Comparison of ENCODE assay signal across 8 mouse cellular contexts in the genomic region with DNA sequence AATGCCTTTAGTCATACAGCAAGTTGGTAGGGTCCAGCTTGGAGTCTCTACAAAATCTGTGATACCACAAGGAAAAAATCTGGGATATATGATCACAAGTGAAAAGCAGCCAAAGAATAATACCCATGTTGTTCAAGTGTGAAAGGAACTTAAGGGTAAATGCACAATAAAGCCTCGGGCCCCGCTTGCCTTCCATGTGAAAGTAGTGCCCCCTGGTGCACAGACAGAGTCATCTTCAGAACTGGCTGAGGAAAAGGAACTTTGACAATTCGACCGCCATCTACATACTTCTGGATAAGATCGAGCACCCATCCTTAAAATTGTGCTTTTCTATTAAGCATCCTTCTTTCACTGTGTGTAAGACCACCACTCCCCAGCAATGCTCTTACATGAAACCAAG. TPM values are rescaled to one million over a fixed set of nuclear protein-coding genes. Genes with fewer than 3 reads are reported as not detected.
DNase-seq lines count a peak whose midpoint lies in the region; ATAC-seq and TF ChIP-seq lines count a peak whose summit lies in the region.

No protein-coding gene starts in this region.

- peak; percentile 45 for DNase-seq in forebrain, postnatal 0 days
- no peak for DNase-seq in forebrain, embryonic 10.5 days (ENCODE audit: extremely low spot score, low spot score)
- DNase-seq in right cerebral cortex, adult 18-20 months: peak; percentile 33
- no peak for DNase-seq in right cerebral cortex, postnatal 36 days (ENCODE audit: low spot score in 2 of 2)
- DNase-seq in cerebellum, adult 8-10 months: peak; percentile 22
- peak; percentile 61 for DNase-seq in hindbrain, postnatal 0 days (ENCODE audit: low spot score)
- peak; percentile 73 for DNase-seq in lung, postnatal 10 days
- peak; percentile 29 to 32 for DNase-seq in urinary bladder, postnatal 36 days (ENCODE audit: low spot score in 2 of 2)

- H3K9me3 ChIP-seq in forebrain, postnatal 0 days (ENCODE audit: low read length): no peaks in the 10 kb centered on the region; the same call in 1 of the 2 replicates
- H3K9me3 ChIP-seq in forebrain, embryonic 10.5 days: no peaks in the 10 kb centered on the region
- H3K9me3 ChIP-seq in hindbrain, postnatal 0 days (ENCODE audit: low read length): no peaks in the 10 kb centered on the region

- no peaks in the 10 kb centered on the region for H3K36me3 ChIP-seq in forebrain, postnatal 0 days (ENCODE audit: insufficient read depth)
- H3K36me3 ChIP-seq in forebrain, embryonic 10.5 days (replicated peaks): no peaks in the 10 kb centered on the region
- no peaks in the 10 kb centered on the region for H3K36me3 ChIP-seq in hindbrain, postnatal 0 days (ENCODE audit: insufficient read depth, low read length)

- no peak overlapping the region for H3K4me3 ChIP-seq in forebrain, postnatal 0 days (ENCODE audit: low read depth, low read length)
- no peak overlapping the region for H3K4me3 ChIP-seq in forebrain, embryonic 10.5 days
- H3K4me3 ChIP-seq in hindbrain, postnatal 0 days (ENCODE audit: low read length): no peak overlapping the region

- no peak for ATAC-seq in forebrain, postnatal 0 days
- peak; percentile 45; the same call in 1 of the 2 replicates for ATAC-seq in hindbrain, postnatal 0 days

- H3K27me3 ChIP-seq in forebrain, postnatal 0 days (ENCODE audit: insufficient read depth, low read length): no peaks in the 10 kb centered on the region
- H3K27me3 ChIP-seq in forebrain, embryonic 10.5 days (ENCODE audit: poor library complexity, severe bottlenecking): no peaks in the 10 kb centered on the region
- no peaks in the 10 kb centered on the region for H3K27me3 ChIP-seq in hindbrain, postnatal 0 days (ENCODE audit: insufficient read depth, low read length)

- no peak overlapping the region for H3K4me2 ChIP-seq in forebrain, postnatal 0 days (ENCODE audit: low read depth)
- H3K4me2 ChIP-seq in hindbrain, postnatal 0 days (ENCODE audit: low read depth, low read length): no peak overlapping the region

- peak; percentile 62 for TF ChIP-seq CTCF in forebrain, postnatal 0 days (IDR thresholded peaks at IDR 0.05; ENCODE audit: low read depth)
- TF ChIP-seq CTCF in hindbrain, postnatal 0 days (IDR thresholded peaks at IDR 0.05; ENCODE audit: low read depth): peak; percentile 69

- WGBS in forebrain, postnatal 0 days: 51% methylated on average over 5 of the region's 5 CpGs
- WGBS in forebrain, embryonic 10.5 days: 57% methylated on average over 5 of the region's 5 CpGs
- 59% methylated on average over 5 of the region's 5 CpGs for WGBS in hindbrain, postnatal 0 days

- H3K4me1 ChIP-seq in forebrain, postnatal 0 days (ENCODE audit: insufficient read depth): no peaks in the 10 kb centered on the region
- peaks cover 9% of the 10 kb centered on the region for H3K4me1 ChIP-seq in forebrain, embryonic 10.5 days
- no peaks in the 10 kb centered on the region; the same call in 1 of the 2 replicates for H3K4me1 ChIP-seq in hindbrain, postnatal 0 days (ENCODE audit: insufficient read depth, low read length)

- no peak overlapping the region for H3K27ac ChIP-seq in forebrain, postnatal 0 days (ENCODE audit: low read depth, low read length)
- no peak overlapping the region for H3K27ac ChIP-seq in forebrain, embryonic 10.5 days
- H3K27ac ChIP-seq in hindbrain, postnatal 0 days: no peak overlapping the region

- no peak overlapping the region for H3K9ac ChIP-seq in forebrain, postnatal 0 days
- no peak overlapping the region for H3K9ac ChIP-seq in hindbrain, postnatal 0 days (replicated peaks; ENCODE audit: low read length)

RNA-seq across cellular contexts. Expression of gene Stat4, which starts 11.6 kb away (rescaled TPM):
- 0.46 and 0.81 TPM in 2 replicates for total RNA-seq in forebrain, postnatal 0 days (2014; rRNA removed)
- polyA plus RNA-seq in forebrain, postnatal 0 days (2015; fragmentation: Nextera tagmentation; extraction: Ambion mirVana): 0.68 and 1.1 TPM in 2 replicates
- polyA plus RNA-seq in forebrain, embryonic 10.5 days (2016; fragmentation: Nextera tagmentation; extraction: Ambion mirVana): 8.4 and 9.8 TPM in 2 replicates
- 0.07 and 0.78 TPM in 2 replicates for total RNA-seq in hindbrain, postnatal 0 days (2014; rRNA removed)
- 0.31 and 0.40 TPM in 2 replicates for polyA plus RNA-seq in hindbrain, postnatal 0 days (2015; fragmentation: Nextera tagmentation; extraction: Ambion mirVana)

Comparison
In these comparisons a context has a peak if more than half of its experiments do, and no peak if none do; other contexts are left out.
1. DNase-seq: peak in forebrain, postnatal 0 days (single experiment), right cerebral cortex, adult 18-20 months (single experiment), cerebellum, adult 8-10 months (single experiment), hindbrain, postnatal 0 days (single experiment), lung, postnatal 10 days (single experiment) and urinary bladder, postnatal 36 days (2 of 2); none in forebrain, embryonic 10.5 days (single experiment) and right cerebral cortex, postnatal 36 days (0 of 2).